12 mouse cellular contexts compared by ENCODE assay signal in genomic region chr2:8112361-8113073, GRCm38 (mm10).
DNase-seq lines count a peak whose midpoint lies in the region; ATAC-seq and TF ChIP-seq lines count a peak whose summit lies in the region.
"Had no signal": no experiment of that assay in that cellular context is flagged by ENCODE, and none has a peak within 500 bp of the region (broad histone marks: within the 10 kb centered on the region; RNA-seq: fewer than 3 reads in every experiment).

No protein-coding gene starts in this region.

- H3K36me3 ChIP-seq in hindbrain, embryonic 10.5 days: no peaks in the 10 kb centered on the region
- no peaks in the 10 kb centered on the region for H3K36me3 ChIP-seq in hindbrain, embryonic 13.5 days
- no peaks in the 10 kb centered on the region for H3K36me3 ChIP-seq in CH12.LX (replicated peaks in 1 of 2; ENCODE audit: control insufficient read depth in 1 of 2, insufficient read depth in 1 of 2, low read length in 1 of 2)
- no peaks in the 10 kb centered on the region for H3K36me3 ChIP-seq in hindbrain, postnatal 0 days (ENCODE audit: insufficient read depth, low read length)

- H3K4me2 ChIP-seq in hindbrain, embryonic 13.5 days: no peak overlapping the region
- no peak overlapping the region for H3K4me2 ChIP-seq in CH12.LX (ENCODE audit: insufficient read depth, low read depth, poor library complexity, severe bottlenecking)
- no peak overlapping the region for H3K4me2 ChIP-seq in hindbrain, postnatal 0 days (ENCODE audit: low read depth, low read length)

- no peak overlapping the region for H3K27ac ChIP-seq in hindbrain, embryonic 10.5 days
- H3K27ac ChIP-seq in hindbrain, embryonic 13.5 days: no peak overlapping the region
- no peak overlapping the region for H3K27ac ChIP-seq in CH12.LX (ENCODE audit: insufficient read depth, low read depth)
- H3K27ac ChIP-seq in hindbrain, postnatal 0 days: peak overlapping the region; percentile 22; the same call in 1 of the 2 replicates
- H3K27ac ChIP-seq: heart, adult 2 months had no signal

- no peaks in the 10 kb centered on the region for H3K9me3 ChIP-seq in hindbrain, embryonic 10.5 days
- H3K9me3 ChIP-seq in hindbrain, embryonic 13.5 days: no peaks in the 10 kb centered on the region
- H3K9me3 ChIP-seq in CH12.LX (replicated peaks; ENCODE audit: low read length): no peaks in the 10 kb centered on the region
- H3K9me3 ChIP-seq in hindbrain, postnatal 0 days (ENCODE audit: low read length): no peaks in the 10 kb centered on the region

- in situ Hi-C loops in CH12.LX (cut with MboI; ENCODE audit: low pct_ligation_motif_present, low pct_unique_long_range_greater_than_20kb, low sequenced_read_pairs): no loop called here

- TF ChIP-seq POLR2A in CH12.LX (IDR thresholded peaks at IDR 0.05; ENCODE audit: low read depth, low read length): no peak
- no peak for TF ChIP-seq POLR2A in brain, embryonic 14.5 days (IDR thresholded peaks at IDR 0.05; ENCODE audit: borderline replicate concordance, extremely low read depth, insufficient read depth, insufficient read length, poor library complexity, severe bottlenecking)

- TF ChIP-seq CTCF in CH12.LX (conservative IDR thresholded peaks at IDR 0.05 in 1 of 2, IDR thresholded peaks at IDR 0.05 in 1 of 2; ENCODE audit: low read depth in 2 of 2, low read length in 2 of 2): no peak
- TF ChIP-seq CTCF in brain, embryonic 14.5 days (IDR thresholded peaks at IDR 0.05; ENCODE audit: borderline replicate concordance, extremely low read depth, insufficient read depth, insufficient read length): no peak
- TF ChIP-seq CTCF in hindbrain, postnatal 0 days (IDR thresholded peaks at IDR 0.05; ENCODE audit: low read depth): no peak

- H3K79me2 ChIP-seq in CH12.LX (replicated peaks; ENCODE audit: control insufficient read depth, extremely low read depth, insufficient read depth, poor library complexity, severe bottlenecking): no peaks in the 10 kb centered on the region

- H3K4me1 ChIP-seq in hindbrain, embryonic 10.5 days (replicated peaks): peaks cover 7% of the 10 kb centered on the region
- H3K4me1 ChIP-seq in hindbrain, embryonic 13.5 days (replicated peaks): peaks cover 3% of the 10 kb centered on the region; the same call in 1 of the 2 replicates
- peaks cover 0 to 19% of the 10 kb centered on the region in 2 experiments; a peak in 2 of 4 replicates for H3K4me1 ChIP-seq in CH12.LX (ENCODE audit: control insufficient read depth in 1 of 2, insufficient read depth in 2 of 2)
- no peaks in the 10 kb centered on the region for H3K4me1 ChIP-seq in hindbrain, postnatal 0 days (ENCODE audit: insufficient read depth, low read length)

- no peak overlapping the region for H3K4me3 ChIP-seq in hindbrain, embryonic 10.5 days
- H3K4me3 ChIP-seq in hindbrain, embryonic 13.5 days: no peak overlapping the region
- H3K4me3 ChIP-seq in CH12.LX (replicated peaks in 1 of 3; ENCODE audit: low read depth in 2 of 3, low read length in 2 of 3, poor library complexity in 1 of 3): no peak overlapping the region
- H3K4me3 ChIP-seq in hindbrain, postnatal 0 days (ENCODE audit: low read length): no peak overlapping the region
- H3K4me3 ChIP-seq: heart, adult 2 months had no signal

- DNase-seq in hindbrain, embryonic 10.5 days (ENCODE audit: low spot score): peak; percentile 8
- DNase-seq in CH12.LX (ENCODE audit: extremely low read depth): peak; percentile 64
- peak; percentile 81 for DNase-seq in brain, embryonic 14.5 days (ENCODE audit: low read depth)
- DNase-seq in hindbrain, postnatal 0 days (ENCODE audit: low spot score): peak; percentile 69
- DNase-seq: lung, adult 2 months; right cerebral cortex, adult 18-20 months; thymus, postnatal 4 days had no signal

- ATAC-seq in hindbrain, embryonic 13.5 days (ENCODE audit: low FRiP score): no peak
- peak; percentile 82 for ATAC-seq in hindbrain, postnatal 0 days
- no peak for ATAC-seq in CD4-positive, CD25-positive, alpha-beta regulatory T cell, adult 4 months
- no peak for ATAC-seq in erythroid progenitor cell, adult 5-6 weeks (replicated peaks; ENCODE audit: low FRiP score, poor library complexity, severe bottlenecking)
- ATAC-seq: intestine, embryonic 16.5 days had no signal

- WGBS in hindbrain, embryonic 10.5 days: 87% methylated on average over 1 of the region's 1 CpGs
- 89% methylated on average over 1 of the region's 1 CpGs for WGBS in hindbrain, embryonic 13.5 days
- 69% methylated on average over 1 of the region's 1 CpGs for WGBS in hindbrain, postnatal 0 days

- TF ChIP-seq EP300 in CH12.LX (IDR thresholded peaks at IDR 0.05; ENCODE audit: low read length): no peak

- no peak for TF ChIP-seq RAD21 in CH12.LX (IDR thresholded peaks at IDR 0.05; ENCODE audit: low read depth, low read length)

- dilution Hi-C loops in CH12.LX (cut with MboI; ENCODE audit: extremely low pct_ligation_motif_present, extremely low pct_unique_long_range_greater_than_20kb, low sequenced_read_pairs): no loop called here

- H3K27me3 ChIP-seq in hindbrain, embryonic 10.5 days (ENCODE audit: insufficient read depth, poor library complexity, severe bottlenecking): no peaks in the 10 kb centered on the region
- H3K27me3 ChIP-seq in hindbrain, embryonic 13.5 days: no peaks in the 10 kb centered on the region
- H3K27me3 ChIP-seq in CH12.LX (replicated peaks): no peaks in the 10 kb centered on the region
- H3K27me3 ChIP-seq in hindbrain, postnatal 0 days (ENCODE audit: insufficient read depth, low read length): no peaks in the 10 kb centered on the region

- H3K9ac ChIP-seq in hindbrain, embryonic 13.5 days: no peak overlapping the region
- no peak overlapping the region for H3K9ac ChIP-seq in CH12.LX (ENCODE audit: insufficient read depth, low read depth)
- H3K9ac ChIP-seq in hindbrain, postnatal 0 days (replicated peaks; ENCODE audit: low read length): no peak overlapping the region

TF ChIP-seq in CH12.LX, 34 proteins besides CTCF, POLR2A, EP300 and RAD21:
- TF ChIP-seq SMC3 (IDR thresholded peaks at IDR 0.05; ENCODE audit: low read depth, low read length) (no peak), NRF1 (IDR thresholded peaks at IDR 0.05; ENCODE audit: low read depth, low read length) (no peak), ETS1 (conservative IDR thresholded peaks at IDR 0.05; ENCODE audit: low read depth, low read length) (0 out of 2 replicates have a peak, but pooled peaks have one; percentile 38), TCF12 (IDR thresholded peaks at IDR 0.05; ENCODE audit: low read depth, low read length) (peak; percentile 37; the same call in 1 of the 2 replicates), MXI1 (IDR thresholded peaks at IDR 0.05; ENCODE audit: low read depth, low read length) (no peak), USF2 (conservative IDR thresholded peaks at IDR 0.05; ENCODE audit: low read depth, low read length) (no peak), MAFK (IDR thresholded peaks at IDR 0.05; ENCODE audit: insufficient replicate concordance, low read length) (no peak)

Comparison
In these comparisons a context has a peak if more than half of its experiments do, and no peak if none do; other contexts are left out.
1. DNase-seq: peak in every context shown above with its lines; median percentile 81 in brain, embryonic 14.5 days; 69 in hindbrain, postnatal 0 days; 64 in CH12.LX; 8 in hindbrain, embryonic 10.5 days.